Mouse (Mus musculus) hindbrain, embryonic 11.5 days (tissue): ENCODE results near the gene B3gat2. TPM values are rescaled to one million over a fixed set of nuclear protein-coding genes. Genes with fewer than 3 reads are reported as not detected.
A peak's percentile ranks its signal among the peaks of the same experiment; 100 is the strongest.

ENCODE experiments used
- ATAC-seq: fragments of 200-750 bp; cut with Nextera tagmentation; 2 replicates; pipeline ENCODE4 v1.8.0; 2017; ENCODE audit warnings: mild to moderate bottlenecking, moderate TSS enrichment, moderate library complexity; ENCODE audit not compliant: low FRiP score
- DNase-seq: peaks from one replicate; pipeline ENCODE4 v3.0.0-alpha.2; 2015; ENCODE audit warnings: low spot score
- H3K27ac ChIP-seq: fragments of 300-500 bp; sonication (generic); 2 replicates; pipeline ENCODE4 v1.5.1; 2014; ENCODE audit warnings: mild to moderate bottlenecking, low read depth, low read length
- H3K27me3 ChIP-seq: fragments of 300-500 bp; sonication (generic); 2 replicates; pipeline ENCODE4 v1.6.1; 2014; ENCODE audit warnings: mild to moderate bottlenecking, low read length, moderate library complexity, mixed read lengths; ENCODE audit not compliant: control insufficient read depth, insufficient read depth
- H3K36me3 ChIP-seq: fragments of 300-500 bp; sonication (generic); 2 replicates; pipeline ENCODE4 v1.6.1; 2014; ENCODE audit warnings: mild to moderate bottlenecking, low read length, moderate library complexity, mixed read lengths; ENCODE audit not compliant: control insufficient read depth, insufficient read depth
- H3K4me1 ChIP-seq: fragments of 300-500 bp; sonication (generic); replicated peaks from 2 replicates; pipeline ENCODE4 v1.6.1; 2014; ENCODE audit warnings: low read length, mixed read lengths; ENCODE audit not compliant: control insufficient read depth, insufficient read depth
- H3K4me2 ChIP-seq: fragments of 300-500 bp; sonication (generic); replicated peaks from 2 replicates; pipeline ENCODE4 v1.6.1; 2014; ENCODE audit warnings: mild to moderate bottlenecking, low read depth, low read length
- H3K4me3 ChIP-seq: fragments of 300-500 bp; sonication (generic); 2 replicates; pipeline ENCODE4 v1.5.1; 2014; ENCODE audit warnings: low read depth, low read length
- H3K9ac ChIP-seq: fragments of 300-500 bp; sonication (generic); 2 replicates; pipeline ENCODE4 v1.6.1; 2014; ENCODE audit warnings: low read depth, low read length
- H3K9me3 ChIP-seq: fragments of 300-500 bp; sonication (generic); 2 replicates; pipeline ENCODE4 v1.6.1; 2016; ENCODE audit warnings: low read length; ENCODE audit not compliant: control insufficient read depth
- WGBS: fragments of 180-500 bp; shearing (Covaris S2); extraction: QIAGEN DNeasy Blood & Tissue Kit; methylation state at CpG from one replicate; pipeline ENCODE4 v1.1.7; 2014; 5-methylcytosine and 5-hydroxymethylcytosine counted together
- polyA plus RNA-seq: library from polyadenylated mRNA; unstranded; fragments of >200 nt; fragmentation: Nextera tagmentation; extraction: Ambion mirVana; gene quantifications from 2 replicates; pipeline ENCODE4 v1.2.1, GENCODE M21; 2014

Gene B3gat2
- polyA plus RNA-seq, 1 experiment from 2014 or later = 2.3 TPM

DNA sequence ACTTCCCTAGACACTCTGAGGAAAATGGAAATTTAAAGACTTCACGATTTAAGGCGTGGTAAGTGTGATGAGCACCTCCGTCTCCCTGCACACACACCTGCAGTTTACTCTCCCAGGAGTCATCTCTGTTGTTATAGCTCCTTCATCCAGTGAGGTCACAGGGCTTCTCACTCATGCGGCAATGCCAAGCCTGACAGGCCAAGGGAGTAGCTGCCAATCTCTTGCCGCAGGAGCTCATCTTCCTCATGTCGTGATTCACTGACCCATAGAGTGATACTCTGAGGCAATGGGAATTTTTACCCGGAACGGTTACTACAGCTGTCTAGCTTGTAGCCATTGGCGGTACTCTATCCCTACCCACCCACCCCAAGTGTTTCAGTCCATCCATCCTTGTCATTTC lies 36.8 kb downstream of the B3gat2 start:
- Histone ChIP-seq H3K36me3 (no peaks in the 10 kb centered on the region), H3K9me3 (no peaks in the 10 kb centered on the region), H3K4me2 (no peak overlapping the region), H3K27me3 (no peaks in the 10 kb centered on the region), H3K9ac (no peak overlapping the region), H3K4me3 (no peak overlapping the region), H3K4me1 (no peaks in the 10 kb centered on the region), H3K27ac (no peak overlapping the region)
- 92% methylated on average over 9 of the region's 9 CpGs for WGBS
- ATAC-seq (no peak), DNase-seq (no peak)

DNA sequence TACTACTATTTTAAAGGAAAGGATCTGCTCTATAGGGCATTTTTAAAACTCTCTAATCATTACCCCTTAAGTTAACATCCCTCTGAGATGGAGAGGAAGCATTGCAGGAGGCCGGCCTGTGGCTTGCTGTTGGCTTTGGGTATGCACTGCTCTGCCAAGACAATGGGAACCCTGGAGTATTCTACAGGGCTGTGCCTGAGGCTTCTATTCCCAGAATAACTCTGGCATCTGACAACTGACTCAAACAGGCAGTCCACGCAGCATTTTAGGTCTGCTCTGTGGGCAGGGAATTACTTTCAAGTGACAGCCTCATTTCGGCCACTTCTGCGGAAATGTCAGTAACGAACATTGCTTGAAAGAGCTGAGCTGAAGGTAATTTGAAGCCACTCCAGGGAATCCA lies 60.1 kb downstream of the B3gat2 start:
- no peak overlapping the region for H3K4me2 ChIP-seq
- ATAC-seq = no peak
- H3K27me3 ChIP-seq = no peaks in the 10 kb centered on the region
- 73% methylated on average over 5 of the region's 5 CpGs for WGBS
- no peaks in the 10 kb centered on the region for H3K9me3 ChIP-seq
- no peaks in the 10 kb centered on the region for H3K4me1 ChIP-seq
- no peak for DNase-seq
- no peak overlapping the region for H3K27ac ChIP-seq
- no peak overlapping the region for H3K4me3 ChIP-seq
- no peaks in the 10 kb centered on the region for H3K36me3 ChIP-seq
- no peak overlapping the region for H3K9ac ChIP-seq

DNA sequence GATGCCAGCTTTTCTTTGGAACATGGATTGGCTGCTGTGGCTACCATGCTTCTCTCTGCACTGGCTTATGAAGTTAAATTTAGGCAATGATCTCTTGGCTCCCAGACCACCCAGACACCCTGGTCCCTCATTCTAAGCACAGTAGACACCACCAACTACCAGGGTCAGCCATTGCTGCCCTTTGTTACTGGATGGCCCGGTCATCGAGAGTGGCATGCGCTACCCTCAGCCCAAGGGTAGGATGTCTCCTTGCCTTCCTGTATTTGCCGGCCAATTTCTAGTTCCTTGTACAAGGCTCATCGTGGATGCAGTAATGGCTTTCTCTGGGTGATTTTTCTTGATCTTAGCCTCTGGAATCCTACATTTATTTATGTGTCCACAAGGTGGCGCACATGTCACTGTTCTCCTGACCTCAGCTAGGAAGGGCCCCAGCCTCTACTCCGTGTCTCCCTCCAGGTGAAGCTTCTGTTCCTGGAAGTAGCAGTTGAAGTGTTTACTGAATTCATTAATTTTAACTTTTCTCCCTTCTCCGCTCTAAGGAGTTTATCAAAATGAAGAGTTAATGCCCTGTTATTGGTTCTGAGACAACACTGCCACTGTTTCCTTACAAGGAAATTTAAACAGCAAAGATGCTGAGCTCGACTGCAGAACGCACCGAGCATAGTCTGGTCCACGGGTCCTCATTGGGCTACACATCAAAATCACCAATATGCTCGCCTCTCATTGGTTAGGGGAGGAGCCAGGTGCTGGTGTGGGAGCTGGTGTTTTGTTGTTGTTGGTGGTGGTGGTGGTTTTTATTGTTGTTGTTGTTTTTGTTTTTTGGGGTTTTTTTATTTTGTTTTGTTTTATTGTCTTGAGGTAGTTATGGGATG lies 65.6 kb downstream of the B3gat2 start:
- Histone ChIP-seq H3K9me3 (no peaks in the 10 kb centered on the region), H3K36me3 (no peaks in the 10 kb centered on the region), H3K4me3 (no peak overlapping the region), H3K9ac (no peak overlapping the region), H3K4me2 (no peak overlapping the region), H3K27ac (no peak overlapping the region), H3K4me1 (no peaks in the 10 kb centered on the region), H3K27me3 (no peaks in the 10 kb centered on the region)
- ATAC-seq = peak; percentile 76
- peak; percentile 68 for DNase-seq
- 48% methylated on average over 13 of the region's 13 CpGs for WGBS

DNA sequence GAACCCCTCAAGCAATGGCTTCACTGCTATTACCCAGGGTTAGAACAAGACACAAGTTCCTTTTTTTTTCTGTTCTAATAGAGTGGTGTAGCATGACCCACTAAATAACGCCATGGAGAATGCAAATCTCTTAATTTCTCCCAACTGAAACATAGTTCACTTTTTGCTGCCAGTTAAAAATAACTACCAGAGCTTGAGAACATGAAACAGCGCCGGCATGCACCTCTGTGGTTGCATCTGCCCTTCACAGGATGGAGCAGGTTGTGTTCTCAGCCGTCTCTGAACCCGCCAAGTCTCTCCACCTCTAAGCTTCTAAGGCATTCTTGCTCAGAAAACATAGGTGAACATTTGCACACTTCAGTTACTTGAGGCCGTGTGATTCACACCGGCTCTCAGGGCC lies 72.7 kb downstream of the B3gat2 start:
- no peak for DNase-seq
- no peaks in the 10 kb centered on the region for H3K9me3 ChIP-seq
- no peak overlapping the region for H3K4me2 ChIP-seq

DNA sequence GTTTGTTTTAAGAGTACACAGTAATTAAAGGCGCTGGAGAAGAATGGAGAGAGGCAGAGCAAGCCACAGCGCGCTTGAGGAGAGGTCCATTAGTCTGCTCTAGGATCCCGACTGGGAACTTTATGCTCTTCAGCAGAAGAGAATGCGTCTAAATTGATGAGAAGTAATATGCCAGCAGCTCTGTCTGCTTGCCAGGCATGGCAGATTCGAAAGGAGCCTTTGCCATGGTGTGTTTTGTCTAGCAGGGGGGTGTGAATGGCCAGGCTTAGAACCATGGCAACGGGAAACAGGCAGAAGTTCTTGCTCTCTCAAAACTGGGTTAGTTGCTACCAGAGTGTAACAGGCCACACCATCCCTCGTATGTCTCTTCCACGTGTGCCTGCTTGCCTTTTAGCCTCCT lies 73.3 kb downstream of the B3gat2 start:
- Histone ChIP-seq H3K9ac (no peak overlapping the region), H3K9me3 (no peaks in the 10 kb centered on the region), H3K27me3 (no peaks in the 10 kb centered on the region), H3K4me3 (no peak overlapping the region), H3K4me2 (no peak overlapping the region), H3K4me1 (no peaks in the 10 kb centered on the region), H3K36me3 (no peaks in the 10 kb centered on the region), H3K27ac (no peak overlapping the region)
- ATAC-seq (no peak), DNase-seq (no peak)
- 71% methylated on average over 9 of the region's 9 CpGs for WGBS

More for the DNA sequence above, 72.7 kb downstream of the B3gat2 start:
- H3K27me3 ChIP-seq = no peaks in the 10 kb centered on the region
- H3K9ac ChIP-seq = no peak overlapping the region
- H3K36me3 ChIP-seq = no peaks in the 10 kb centered on the region
- ATAC-seq = no peak
- no peak overlapping the region for H3K27ac ChIP-seq
- no peak overlapping the region for H3K4me3 ChIP-seq
- H3K4me1 ChIP-seq = no peaks in the 10 kb centered on the region
- WGBS = 85% methylated on average over 7 of the region's 7 CpGs

DNA sequence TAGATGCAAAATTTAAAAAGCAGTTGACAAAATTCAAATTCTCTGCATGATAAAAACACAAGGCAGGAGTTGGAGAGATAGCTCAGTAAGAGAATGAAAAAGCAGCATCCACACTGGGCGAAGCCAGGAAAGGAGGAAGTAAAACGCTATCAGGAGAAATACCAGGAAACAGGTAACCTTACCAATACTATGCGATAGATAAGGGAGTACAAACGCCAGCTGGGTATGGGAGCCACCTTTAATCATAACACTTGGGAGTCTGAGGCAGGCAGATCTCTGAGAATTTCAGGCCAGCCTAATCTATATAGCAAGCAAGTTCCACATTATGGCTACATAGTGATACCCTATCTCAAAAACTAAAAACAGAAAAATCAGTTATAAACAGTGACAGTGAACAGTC lies 75.1 kb downstream of the B3gat2 start:
- no peak overlapping the region for H3K9ac ChIP-seq
- no peak overlapping the region for H3K4me3 ChIP-seq
- no peak for DNase-seq
- H3K27ac ChIP-seq = no peak overlapping the region
- H3K9me3 ChIP-seq = no peaks in the 10 kb centered on the region
- 92% methylated on average over 4 of the region's 4 CpGs for WGBS
- no peak for ATAC-seq
- no peaks in the 10 kb centered on the region for H3K36me3 ChIP-seq
- H3K4me2 ChIP-seq = no peak overlapping the region
- H3K27me3 ChIP-seq = no peaks in the 10 kb centered on the region
- H3K4me1 ChIP-seq = no peaks in the 10 kb centered on the region

DNA sequence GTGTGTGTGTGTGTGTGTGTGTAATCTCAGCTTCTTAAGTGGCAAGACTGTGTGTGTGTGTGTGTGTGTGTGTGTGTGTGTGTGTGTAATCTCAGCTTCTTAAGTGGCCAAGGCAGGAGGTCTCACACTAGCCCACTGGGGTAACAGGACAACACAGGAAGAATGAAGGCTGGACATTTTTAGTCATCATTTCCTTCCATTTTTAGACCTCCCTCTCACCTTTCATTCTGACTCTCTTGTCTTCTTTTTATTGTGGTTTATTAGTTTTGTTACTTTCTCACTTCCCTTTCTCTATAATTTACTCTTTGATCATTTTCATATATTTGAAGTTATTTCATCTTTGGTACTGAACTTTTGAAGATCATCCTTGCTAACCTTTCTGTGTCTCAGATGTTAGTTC lies 79.4 kb downstream of the B3gat2 start:
- H3K27me3 ChIP-seq = no peaks in the 10 kb centered on the region
- ATAC-seq (no peak), DNase-seq (no peak)

DNA sequence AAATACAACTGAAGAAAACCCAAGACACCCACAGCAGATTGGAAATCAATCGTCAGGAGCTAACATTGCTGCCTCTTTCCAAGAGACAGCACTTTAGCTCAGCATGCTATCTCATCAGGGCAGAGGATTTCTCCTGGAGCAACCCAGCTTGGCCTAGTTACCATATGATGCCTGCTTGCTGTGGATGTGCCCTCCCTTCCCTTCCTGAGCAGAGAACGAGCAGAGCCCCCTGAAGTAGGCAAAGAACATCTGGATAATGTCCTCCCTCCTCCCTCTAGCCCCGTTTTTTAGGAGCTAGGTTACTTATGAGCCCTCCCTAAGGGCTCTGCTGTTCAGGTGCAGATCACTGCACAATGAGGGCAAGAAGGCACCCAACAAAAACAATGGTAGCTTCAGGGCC lies 81.1 kb downstream of the B3gat2 start:
- no peak overlapping the region for H3K27ac ChIP-seq
- ATAC-seq (no peak), DNase-seq (no peak)
- H3K36me3 ChIP-seq = no peaks in the 10 kb centered on the region
- no peaks in the 10 kb centered on the region for H3K9me3 ChIP-seq
- no peak overlapping the region for H3K4me2 ChIP-seq
- no peak overlapping the region for H3K4me3 ChIP-seq
- 72% methylated on average over 3 of the region's 3 CpGs for WGBS
- H3K27me3 ChIP-seq = no peaks in the 10 kb centered on the region
- H3K4me1 ChIP-seq = no peaks in the 10 kb centered on the region
- no peak overlapping the region for H3K9ac ChIP-seq

More for the DNA sequence above, 79.4 kb downstream of the B3gat2 start:
- no peak overlapping the region for H3K27ac ChIP-seq
- H3K4me1 ChIP-seq = no peaks in the 10 kb centered on the region
- H3K9ac ChIP-seq = no peak overlapping the region
- H3K9me3 ChIP-seq = no peaks in the 10 kb centered on the region
- H3K4me2 ChIP-seq = no peak overlapping the region
- no peaks in the 10 kb centered on the region for H3K36me3 ChIP-seq
- H3K4me3 ChIP-seq = no peak overlapping the region

DNA sequence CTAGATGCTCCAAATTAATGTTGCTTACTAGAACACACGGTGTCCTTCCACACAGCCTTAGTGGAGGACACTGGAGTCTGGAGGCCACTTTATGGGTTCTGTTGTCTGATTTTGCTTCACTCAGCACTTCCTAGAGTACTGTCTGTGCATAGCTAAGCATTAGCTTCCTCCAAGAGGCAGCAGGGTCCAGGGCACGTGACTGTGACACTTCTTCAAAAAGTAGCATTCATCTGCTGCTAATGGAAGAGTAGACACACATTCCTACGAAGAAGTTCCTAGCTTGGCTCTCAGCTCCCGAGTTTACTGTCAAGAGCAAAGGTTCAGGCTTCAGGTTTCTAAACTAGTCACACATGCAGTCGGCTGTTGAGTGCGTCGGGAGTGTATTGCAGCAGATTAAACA lies 82.2 kb downstream of the B3gat2 start:
- Histone ChIP-seq H3K9ac (no peak overlapping the region), H3K27me3 (no peaks in the 10 kb centered on the region), H3K4me1 (no peaks in the 10 kb centered on the region), H3K4me2 (no peak overlapping the region), H3K9me3 (no peaks in the 10 kb centered on the region), H3K27ac (no peak overlapping the region), H3K36me3 (no peaks in the 10 kb centered on the region), H3K4me3 (no peak overlapping the region)
- no peak for ATAC-seq
- 91% methylated on average over 7 of the region's 7 CpGs for WGBS
- DNase-seq = no peak
